Mouse (Mus musculus) stomach, embryonic 14.5 days (tissue): ENCODE results near the gene Chst11. TPM values are rescaled to one million over a fixed set of nuclear protein-coding genes. Genes with fewer than 3 reads are reported as not detected.

Source experiments
- ATAC-seq: fragments of 200-750 bp; cut with Nextera tagmentation; 2 replicates; pipeline ENCODE4 v1.8.0; 2017; ENCODE audit warnings: low read depth, moderate TSS enrichment; ENCODE audit not compliant: insufficient number of reproducible peaks, insufficient read depth, low FRiP score
- H3K27ac ChIP-seq: fragments of 300-500 bp; sonication (generic); 2 replicates; pipeline ENCODE4 v1.5.1; 2014; ENCODE audit warnings: mild to moderate bottlenecking, low read length, moderate library complexity, mixed read lengths
- H3K27me3 ChIP-seq: fragments of 300-500 bp; sonication (generic); 2 replicates; pipeline ENCODE4 v1.6.1; 2014; ENCODE audit warnings: low read length, control low read depth, mixed read lengths; ENCODE audit not compliant: control insufficient read depth, insufficient read depth
- H3K36me3 ChIP-seq: fragments of 300-500 bp; sonication (generic); 2 replicates; pipeline ENCODE4 v1.6.1; 2014; ENCODE audit warnings: mild to moderate bottlenecking, control low read depth, low read length, moderate library complexity, mixed read lengths; ENCODE audit not compliant: control insufficient read depth, insufficient read depth
- H3K4me1 ChIP-seq: fragments of 300-500 bp; sonication (generic); 2 replicates; pipeline ENCODE4 v1.6.1; 2014; ENCODE audit warnings: low read length, control low read depth, mixed read lengths; ENCODE audit not compliant: control insufficient read depth, insufficient read depth
- H3K4me2 ChIP-seq: fragments of 300-500 bp; sonication (generic); replicated peaks from 2 replicates; pipeline ENCODE4 v1.6.1; 2014; ENCODE audit warnings: low read depth, low read length, control low read depth
- H3K4me3 ChIP-seq: fragments of 300-500 bp; sonication (generic); 2 replicates; pipeline ENCODE4 v1.5.1; 2014; ENCODE audit warnings: low read depth, low read length, control low read depth
- H3K9ac ChIP-seq: fragments of 300-500 bp; sonication (generic); replicated peaks from 2 replicates; pipeline ENCODE4 v1.6.1; 2014; ENCODE audit warnings: low read depth, mild to moderate bottlenecking, control low read depth, low read length, moderate library complexity, mixed read lengths
- H3K9me3 ChIP-seq: fragments of 300-500 bp; sonication (generic); 2 replicates; pipeline ENCODE4 v1.6.1; 2016; ENCODE audit warnings: low read depth, low read length, control low read depth; ENCODE audit not compliant: control insufficient read depth
- WGBS: fragments of 180-500 bp; shearing (Covaris S2); extraction: QIAGEN DNeasy Blood & Tissue Kit; methylation state at CpG from one replicate; pipeline ENCODE4 v1.1.7; 2014; 5-methylcytosine and 5-hydroxymethylcytosine counted together
- polyA plus RNA-seq: library from polyadenylated mRNA; unstranded; fragments of >200 nt; fragmentation: Nextera tagmentation; extraction: Ambion mirVana; gene quantifications from 2 replicates; pipeline ENCODE4 v1.2.1, GENCODE M21; 2014

The Chst11 gene
- polyA plus RNA-seq, 1 experiment from 2014 or later: 2.0 TPM

- no peaks in the 10 kb centered on the region for H3K27me3 ChIP-seq
- no peaks in the 10 kb centered on the region for H3K9me3 ChIP-seq
- WGBS: 80% methylated on average over 6 of the region's 6 CpGs
- no peak overlapping the region for H3K27ac ChIP-seq
- no peaks in the 10 kb centered on the region for H3K4me1 ChIP-seq
- no peak overlapping the region for H3K9ac ChIP-seq
- H3K4me2 ChIP-seq: no peak overlapping the region
- no peak for ATAC-seq
- no peaks in the 10 kb centered on the region for H3K36me3 ChIP-seq
- no peak overlapping the region for H3K4me3 ChIP-seq
These were observed 22.8 kb upstream of the Chst11 start for GRCm38 (mm10) chr10:82962472-82963020.

GRCm38 (mm10) chr10:82964491-82964890 is 20.8 kb upstream of the Chst11 start:
- ATAC-seq: no peak
- 68% methylated on average over 7 of the region's 7 CpGs for WGBS

GRCm38 (mm10) chr10:82966672-82967071 is 18.6 kb upstream of the Chst11 start:
- ATAC-seq: no peak
- no peak overlapping the region for H3K4me3 ChIP-seq
- WGBS: 88% methylated on average over 7 of the region's 7 CpGs
- no peaks in the 10 kb centered on the region for H3K4me1 ChIP-seq
- H3K27me3 ChIP-seq: no peaks in the 10 kb centered on the region
- no peak overlapping the region for H3K9ac ChIP-seq
- no peak overlapping the region for H3K27ac ChIP-seq
- no peaks in the 10 kb centered on the region for H3K36me3 ChIP-seq
- H3K4me2 ChIP-seq: no peak overlapping the region
- no peaks in the 10 kb centered on the region for H3K9me3 ChIP-seq

More at GRCm38 (mm10) chr10:82964491-82964890, 20.8 kb upstream of the Chst11 start:
- Histone ChIP-seq H3K9me3 (no peaks in the 10 kb centered on the region), H3K36me3 (no peaks in the 10 kb centered on the region), H3K4me3 (no peak overlapping the region), H3K4me1 (no peaks in the 10 kb centered on the region), H3K27me3 (no peaks in the 10 kb centered on the region), H3K27ac (no peak overlapping the region), H3K4me2 (no peak overlapping the region), H3K9ac (no peak overlapping the region)

DNA sequence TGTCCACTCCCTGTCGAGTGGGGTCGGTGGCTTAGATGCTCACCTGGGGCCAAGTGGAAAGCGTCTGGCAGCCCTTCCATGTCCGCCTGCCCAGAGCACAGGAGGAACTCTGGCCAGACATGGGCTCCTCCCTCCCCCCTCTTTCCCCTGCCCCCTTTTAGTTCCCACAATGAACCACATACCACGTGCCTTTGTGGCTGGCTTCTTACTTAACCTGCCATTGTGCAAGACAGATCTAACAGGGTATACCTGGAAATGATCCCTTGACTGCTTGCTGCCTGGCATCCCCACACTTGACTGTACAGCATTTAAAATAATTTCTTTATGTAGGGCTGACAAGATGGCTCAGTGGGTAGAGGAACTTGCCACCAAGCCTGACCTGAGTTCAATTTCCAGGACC is 15.7 kb upstream of the Chst11 start:
- Histone ChIP-seq H3K4me2 (no peak overlapping the region), H3K9ac (no peak overlapping the region), H3K4me3 (no peak overlapping the region), H3K27me3 (no peaks in the 10 kb centered on the region), H3K9me3 (no peaks in the 10 kb centered on the region), H3K36me3 (no peaks in the 10 kb centered on the region), H3K4me1 (no peaks in the 10 kb centered on the region), H3K27ac (no peak overlapping the region)
- no peak for ATAC-seq
- 56% methylated on average over 5 of the region's 5 CpGs for WGBS

GRCm38 (mm10) chr10:82971549-82971948 is 13.7 kb upstream of the Chst11 start:
- ATAC-seq: no peak
- Histone ChIP-seq H3K9ac (no peak overlapping the region), H3K4me3 (no peak overlapping the region), H3K4me2 (no peak overlapping the region), H3K27ac (no peak overlapping the region), H3K36me3 (no peaks in the 10 kb centered on the region), H3K9me3 (no peaks in the 10 kb centered on the region), H3K27me3 (no peaks in the 10 kb centered on the region), H3K4me1 (no peaks in the 10 kb centered on the region)
- WGBS: 66% methylated on average over 11 of the region's 11 CpGs

DNA sequence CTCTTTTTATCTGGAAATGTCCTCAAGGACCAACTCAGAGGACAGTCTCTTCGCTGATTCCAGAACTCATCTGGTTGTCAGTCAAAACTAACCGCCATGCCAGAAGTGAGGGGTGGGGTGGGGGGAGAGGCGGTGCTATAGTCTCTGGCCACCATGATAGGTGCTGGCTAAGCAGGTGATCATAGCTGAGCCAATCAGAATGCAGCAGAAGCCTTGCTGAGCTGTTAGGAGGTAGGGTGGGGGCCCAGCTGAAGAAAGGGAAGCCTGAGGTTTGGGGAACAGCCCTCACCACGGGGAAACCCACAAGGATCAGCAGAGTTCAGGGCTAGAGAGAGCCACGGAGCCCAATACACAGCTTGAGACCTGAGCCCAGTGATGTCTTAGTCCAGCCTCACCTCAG is 11.1 kb upstream of the Chst11 start:
- no peaks in the 10 kb centered on the region for H3K36me3 ChIP-seq
- H3K9me3 ChIP-seq: no peaks in the 10 kb centered on the region
- H3K27ac ChIP-seq: no peak overlapping the region
- WGBS: 76% methylated on average over 5 of the region's 5 CpGs
- no peak overlapping the region for H3K9ac ChIP-seq
- H3K27me3 ChIP-seq: no peaks in the 10 kb centered on the region
- no peak overlapping the region for H3K4me3 ChIP-seq
- no peaks in the 10 kb centered on the region for H3K4me1 ChIP-seq
- H3K4me2 ChIP-seq: no peak overlapping the region
- peak; percentile 8; the same call in 1 of the 2 replicates for ATAC-seq

GRCm38 (mm10) chr10:82974627-82975177 is 10.6 kb upstream of the Chst11 start:
- Histone ChIP-seq H3K9me3 (no peaks in the 10 kb centered on the region), H3K4me3 (no peak overlapping the region), H3K27me3 (no peaks in the 10 kb centered on the region), H3K4me1 (no peaks in the 10 kb centered on the region), H3K9ac (no peak overlapping the region), H3K27ac (no peak overlapping the region), H3K36me3 (no peaks in the 10 kb centered on the region), H3K4me2 (no peak overlapping the region)
- WGBS: 62% methylated on average over 6 of the region's 6 CpGs
- peak; percentile 60; the same call in 1 of the 2 replicates for ATAC-seq

DNA sequence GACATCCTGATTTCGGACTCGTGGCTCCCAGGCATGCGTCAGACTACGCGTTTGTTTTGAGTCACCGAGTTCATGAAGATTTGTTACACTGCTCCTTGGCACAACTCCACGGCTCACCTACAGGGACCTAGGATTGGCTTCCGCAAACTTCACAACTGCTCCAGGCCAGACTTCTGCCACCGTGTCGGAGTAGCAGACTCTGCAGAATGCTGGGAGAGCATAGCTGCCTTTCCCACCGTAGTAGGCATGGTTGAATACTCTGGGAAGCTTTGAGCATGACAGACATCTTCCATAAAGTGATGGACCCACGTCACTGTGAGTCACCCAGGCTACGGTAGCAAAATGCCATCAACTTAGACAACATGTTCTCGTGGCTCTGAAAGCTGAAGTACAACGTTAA is 9.5 kb upstream of the Chst11 start:
- Histone ChIP-seq H3K36me3 (no peaks in the 10 kb centered on the region), H3K4me3 (no peak overlapping the region), H3K9me3 (no peaks in the 10 kb centered on the region), H3K27ac (no peak overlapping the region), H3K9ac (no peak overlapping the region), H3K4me2 (no peak overlapping the region), H3K4me1 (no peaks in the 10 kb centered on the region), H3K27me3 (no peaks in the 10 kb centered on the region)
- ATAC-seq: no peak
- 85% methylated on average over 15 of the region's 15 CpGs for WGBS

DNA sequence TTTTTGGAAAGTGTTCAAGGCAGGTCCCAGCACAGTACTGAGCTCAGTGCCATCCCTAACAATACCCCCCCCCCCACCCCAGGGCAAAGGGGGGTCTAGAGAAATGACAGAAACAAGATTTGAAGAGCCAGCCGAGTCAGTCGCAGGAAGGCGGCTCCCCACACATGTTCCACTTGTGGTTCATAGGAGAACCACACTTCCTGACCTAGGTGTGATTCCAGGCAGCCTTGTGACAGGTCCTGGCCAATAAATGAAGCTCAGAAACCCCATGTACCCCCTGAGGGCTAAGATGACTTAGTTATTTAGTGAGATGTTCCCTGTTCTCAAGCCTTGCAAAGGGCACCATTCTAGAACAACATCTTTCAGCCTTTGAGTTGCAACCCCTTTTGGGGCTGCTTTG is 3.0 kb upstream of the Chst11 start:
- Histone ChIP-seq H3K4me2 (no peak overlapping the region), H3K4me1 (peaks cover 6% of the 10 kb centered on the region), H3K36me3 (no peaks in the 10 kb centered on the region), H3K4me3 (no peak overlapping the region), H3K27me3 (no peaks in the 10 kb centered on the region), H3K27ac (no peak overlapping the region), H3K9me3 (no peaks in the 10 kb centered on the region), H3K9ac (no peak overlapping the region)
- 69% methylated on average over 3 of the region's 3 CpGs for WGBS
- ATAC-seq: no peak
